Mouse (Mus musculus) retina, adult 2 months (tissue): ENCODE results near the gene Sipa1.
"Not testable (repeated sequence)": the region's sequence is repeated elsewhere in the genome, so short reads cannot be mapped to it uniquely, and the experiment has no call there.

ENCODE experiments used
- DNase-seq: peaks from one replicate; pipeline ENCODE4 v3.0.0-alpha.2; 2012; ENCODE audit warnings: low read depth, low spot score

The Sipa1 gene

DNA sequence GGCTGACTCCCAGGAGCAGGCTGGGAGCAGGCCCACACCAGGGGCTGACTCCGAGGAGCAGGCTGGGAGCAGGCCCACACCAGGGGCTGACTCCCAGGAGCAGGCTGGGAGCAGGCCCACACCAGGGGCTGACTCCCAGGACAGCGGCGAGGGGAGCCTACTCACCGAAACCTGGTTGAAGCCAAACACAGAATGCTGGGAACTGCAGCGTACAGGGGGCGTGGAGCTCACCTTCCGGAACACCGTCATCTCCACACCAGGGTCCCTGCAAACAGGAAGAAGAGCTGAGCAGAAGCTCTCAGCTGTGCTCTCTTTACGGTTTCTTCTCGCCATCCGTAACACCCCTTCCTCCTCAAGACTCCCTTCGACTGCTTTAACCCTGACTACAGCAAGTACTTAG is 23.4 kb upstream of the Sipa1 start:
- not testable (repeated sequence) for DNase-seq

DNA sequence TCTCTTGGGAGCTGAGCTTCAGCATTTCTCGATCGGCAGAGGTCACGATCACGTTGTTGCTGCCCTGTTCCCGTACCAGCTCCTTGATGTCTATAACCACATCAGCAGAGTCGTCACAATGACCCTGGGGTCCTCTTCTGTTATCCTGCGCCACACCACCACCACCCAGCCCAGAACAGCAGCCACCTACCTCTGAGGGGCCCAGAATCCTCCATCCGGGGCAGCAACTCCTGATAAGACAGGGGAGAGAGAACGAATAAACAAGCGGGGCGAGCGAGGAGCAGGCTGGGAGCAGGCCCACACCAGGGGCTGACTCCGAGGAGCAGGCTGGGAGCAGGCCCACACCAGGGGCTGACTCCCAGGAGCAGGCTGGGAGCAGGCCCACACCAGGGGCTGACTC is 22.9 kb upstream of the Sipa1 start:
- DNase-seq = no peak

DNA sequence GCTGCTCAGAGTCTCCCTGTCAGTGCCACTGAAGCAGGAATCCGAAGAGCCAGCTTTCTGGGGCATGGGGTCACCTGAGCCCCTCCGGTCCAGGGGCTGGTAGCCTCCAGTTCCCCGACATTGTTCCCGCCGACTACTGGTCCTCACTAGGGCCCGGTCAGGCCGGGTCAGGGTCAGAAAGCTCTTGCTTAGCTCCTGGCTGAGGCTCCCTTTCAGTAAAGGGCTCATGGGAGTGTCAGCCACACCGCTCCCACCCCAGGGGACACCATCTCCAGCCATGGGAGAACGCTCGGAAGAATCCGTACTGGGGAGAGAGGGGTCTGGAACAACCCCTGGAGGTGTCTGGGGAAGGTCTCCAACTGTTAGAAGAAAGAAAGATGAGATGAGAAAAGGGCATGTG is 22.4 kb upstream of the Sipa1 start:
- no peak for DNase-seq

DNA sequence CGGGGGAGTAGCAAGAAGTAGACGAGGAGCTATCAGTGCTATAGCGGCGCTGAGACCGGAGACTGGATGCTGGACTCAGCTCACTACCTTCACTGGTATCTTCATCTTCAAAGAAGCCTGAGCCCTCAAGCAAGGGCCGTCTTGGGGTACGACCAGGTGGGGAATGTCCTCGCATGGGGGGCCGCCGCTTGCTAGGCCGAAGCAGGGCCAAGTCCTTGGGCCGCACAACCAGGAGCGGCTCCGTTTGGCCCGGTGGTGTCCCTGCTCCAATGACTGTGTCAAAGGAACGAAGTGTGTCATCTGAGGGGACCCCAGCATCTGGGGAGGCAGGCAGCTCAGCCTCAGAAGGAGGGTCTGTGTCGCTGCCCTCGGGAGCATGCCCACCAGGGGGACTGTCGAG is 21.9 kb upstream of the Sipa1 start:
- DNase-seq = no peak

DNA sequence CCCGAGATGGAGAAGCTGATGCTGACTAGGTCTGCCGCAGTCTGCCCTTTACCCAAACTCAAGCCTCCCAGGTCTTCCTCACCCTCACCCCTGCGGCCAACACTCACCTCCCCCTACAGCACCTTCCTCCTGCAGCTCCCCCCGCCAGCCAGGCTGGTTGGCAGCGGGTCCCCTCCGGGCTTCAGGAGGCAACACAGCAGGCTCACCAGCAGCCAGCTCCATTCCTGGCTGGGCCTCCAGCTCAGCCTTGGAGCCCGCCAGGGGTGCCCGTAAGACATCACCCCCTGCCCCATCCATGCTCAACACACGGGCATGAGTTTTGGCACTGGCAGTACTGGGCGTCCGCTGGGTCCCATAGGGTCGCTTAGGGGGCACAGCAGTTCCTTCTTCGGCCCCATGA is 21.5 kb upstream of the Sipa1 start:
- DNase-seq = no peak

DNA sequence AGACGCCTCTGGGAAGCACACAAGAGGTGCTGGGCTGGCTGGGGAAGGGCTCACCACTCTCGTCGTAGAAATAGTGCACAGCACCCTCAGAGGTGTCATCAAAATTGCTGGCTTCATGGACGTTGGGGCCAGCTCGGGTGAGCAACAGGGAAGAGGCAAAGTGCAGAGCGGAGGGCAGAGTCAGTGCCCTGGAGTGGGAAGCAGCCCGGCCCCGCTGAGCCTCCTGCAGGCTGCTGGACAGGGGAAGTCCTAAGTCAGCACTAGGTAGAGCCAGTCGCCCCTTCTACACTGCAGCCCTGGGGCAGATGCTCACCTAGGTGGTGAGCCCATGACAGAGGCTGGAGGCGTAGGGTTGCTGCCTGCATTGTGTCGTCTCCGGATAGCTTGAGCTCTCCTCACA is 20.7 kb upstream of the Sipa1 start:
- no peak for DNase-seq

DNA sequence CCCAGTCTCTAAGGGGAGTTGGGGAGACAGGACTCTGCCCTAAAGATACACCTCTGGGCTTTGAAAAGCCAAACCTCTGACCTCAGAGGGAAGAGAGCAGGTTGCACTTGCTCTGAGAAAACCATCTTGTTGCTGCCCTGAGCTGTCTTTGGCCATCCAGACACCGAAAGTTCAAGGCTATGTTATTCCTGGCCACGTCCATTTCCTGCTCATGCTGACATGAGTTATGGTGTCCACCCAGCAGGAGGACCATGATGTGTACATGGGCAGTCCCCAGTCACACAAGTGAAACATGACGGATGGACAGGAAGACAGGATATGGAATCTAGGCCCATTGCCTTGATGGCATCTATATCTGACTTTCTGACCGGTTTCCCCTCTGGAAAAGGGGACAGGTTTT is 16.9 kb upstream of the Sipa1 start:
- no peak for DNase-seq

DNA sequence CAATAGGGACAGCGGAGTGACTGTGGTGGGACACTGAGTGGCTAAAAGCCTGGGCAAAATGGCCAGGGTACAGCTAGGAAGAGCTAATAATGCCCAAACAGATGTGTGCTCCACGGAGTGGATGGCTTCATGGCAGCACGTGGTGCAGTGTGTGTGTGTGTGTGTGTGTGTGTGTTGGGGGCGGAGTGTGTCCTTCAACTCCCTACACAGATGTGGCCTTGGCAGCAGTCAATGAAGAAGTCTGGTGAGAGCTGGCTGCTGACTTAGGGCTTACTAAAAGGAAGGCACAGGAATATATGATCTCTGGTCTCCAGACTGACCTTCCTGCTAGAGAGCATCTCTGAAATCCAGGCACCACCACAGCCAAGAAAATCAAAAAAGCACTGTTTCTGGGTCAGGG is 4.9 kb upstream of the Sipa1 start:
- no peak for DNase-seq

DNA sequence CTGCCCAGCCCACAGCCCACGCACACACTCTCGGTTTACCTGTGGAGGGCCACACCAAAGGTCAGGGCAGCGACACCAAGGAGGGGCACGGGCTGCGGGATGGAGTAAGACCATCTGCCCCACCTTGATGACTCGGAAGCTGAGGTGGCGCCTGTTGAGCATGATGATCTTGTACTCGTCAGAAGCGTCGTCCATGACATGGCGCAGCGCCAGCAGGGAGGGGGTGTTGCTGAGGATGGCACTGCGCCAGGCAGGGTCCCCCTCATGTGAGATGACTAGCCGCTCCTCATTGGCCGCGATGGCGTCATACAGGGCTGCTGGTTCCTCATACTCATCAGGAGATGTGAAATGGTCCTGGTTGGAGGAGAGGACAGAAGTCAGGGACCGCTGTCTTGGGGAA is 2.9 kb upstream of the Sipa1 start:
- no peak for DNase-seq

DNA sequence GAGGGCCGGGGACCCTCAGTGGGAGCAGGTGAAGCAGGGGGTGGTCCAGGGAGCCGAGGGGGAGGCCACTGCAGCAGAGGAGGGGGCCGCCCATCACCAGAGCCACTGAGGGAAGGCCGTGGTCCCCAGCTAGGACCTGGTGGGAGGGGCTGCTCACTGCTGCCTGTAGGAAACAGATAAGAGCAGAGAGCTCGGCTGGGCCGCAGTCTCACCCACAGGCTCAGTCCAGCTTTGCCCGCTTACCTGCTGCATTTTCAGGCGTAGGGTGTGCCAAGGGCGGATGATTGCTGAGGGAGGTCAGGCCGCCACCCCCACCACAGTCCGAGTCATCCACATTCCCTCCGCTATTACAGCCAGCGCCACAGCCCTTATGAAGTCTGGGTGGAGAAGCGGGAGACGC is 2.0 kb upstream of the Sipa1 start:
- DNase-seq = no peak

DNA sequence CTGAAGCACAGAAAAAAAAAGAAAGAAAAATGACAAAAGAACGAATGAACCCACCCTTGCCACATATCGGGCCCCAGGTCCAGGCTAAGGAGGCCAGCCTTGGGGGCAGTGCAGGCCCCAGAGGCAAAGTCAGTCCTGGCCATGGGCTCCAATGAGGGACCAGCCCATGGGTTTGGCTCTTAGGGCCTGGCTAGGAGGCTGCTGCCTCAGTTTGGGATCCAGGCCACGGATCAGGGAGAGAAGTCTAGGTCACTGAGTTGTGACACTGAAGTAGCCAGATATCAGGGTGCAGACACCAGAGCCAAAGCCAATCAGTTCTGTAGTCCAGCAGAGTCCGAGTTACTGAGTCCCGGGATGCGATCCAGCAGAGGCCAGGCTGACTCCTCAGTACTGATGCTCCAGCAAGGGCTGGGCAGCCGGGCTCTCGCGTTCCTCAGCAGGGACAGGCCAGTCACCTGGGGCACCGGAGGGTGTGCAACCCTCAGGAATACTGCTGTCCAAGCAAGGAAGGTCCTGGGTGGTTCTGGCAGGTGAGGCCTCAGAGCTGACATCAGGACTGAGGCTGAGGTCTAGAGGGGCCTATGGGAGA is 1.3 kb upstream of the Sipa1 start:
- no peak for DNase-seq

DNA sequence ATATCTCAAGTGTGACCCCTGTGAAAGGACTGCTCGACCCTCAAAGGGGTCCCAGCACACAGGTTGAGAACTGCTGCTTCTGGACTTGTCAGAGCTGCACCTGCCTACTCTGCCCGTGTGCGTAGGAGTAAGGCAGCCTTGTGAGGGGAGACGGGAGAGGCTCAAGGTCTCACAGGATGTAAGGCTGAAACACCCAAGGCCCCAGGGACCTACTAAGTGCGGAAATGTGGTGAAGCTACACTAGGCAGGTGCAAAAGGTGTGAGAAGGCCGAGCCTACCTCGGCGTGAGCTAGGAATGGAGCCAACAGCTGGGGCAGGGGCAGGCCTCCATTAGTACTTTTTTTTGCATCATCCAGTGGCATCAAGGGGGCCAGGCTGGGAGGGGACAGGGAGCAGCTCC is 1.2 kb downstream of the Sipa1 start:
- DNase-seq = no peak

DNA sequence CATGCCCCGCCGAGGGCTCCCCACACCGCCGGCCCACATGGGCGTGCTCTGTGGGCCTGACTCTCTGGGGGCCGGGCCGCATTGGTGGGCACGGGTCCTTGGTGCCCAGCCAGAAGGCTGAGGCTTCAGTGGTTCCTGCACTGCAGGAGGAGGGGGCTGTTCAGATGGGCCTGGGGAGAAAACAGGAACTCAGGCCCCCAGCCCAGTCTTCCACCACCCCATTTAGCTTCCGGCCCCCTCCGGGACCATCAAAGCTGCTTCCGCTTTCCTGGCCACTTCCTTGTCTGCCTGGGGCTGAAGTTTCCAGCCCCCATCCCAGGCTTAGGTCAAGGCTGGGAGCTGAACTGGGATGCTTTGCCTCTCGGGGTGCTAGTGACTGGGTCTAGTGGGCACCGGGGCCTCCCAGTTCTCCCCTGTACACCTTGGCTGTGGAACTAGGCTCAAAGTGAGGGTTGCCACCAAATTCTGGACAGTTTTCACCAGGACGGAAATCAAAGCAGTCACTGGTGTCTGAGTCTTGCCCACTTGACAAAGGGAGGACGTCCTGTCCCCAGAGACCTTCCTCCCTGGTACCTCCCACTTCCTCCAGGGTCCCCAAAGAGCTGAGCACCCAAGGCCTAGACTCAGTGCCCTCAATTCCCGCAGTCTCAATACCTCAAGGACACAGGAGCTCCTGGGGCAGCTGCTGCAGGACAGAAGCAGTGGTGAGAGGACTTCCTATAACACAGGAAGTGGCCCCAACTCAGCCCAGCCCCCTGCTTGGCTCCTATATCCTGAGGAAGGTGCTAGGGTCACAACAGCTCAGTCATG is 2.4 kb downstream of the Sipa1 start:
- DNase-seq = no peak

DNA sequence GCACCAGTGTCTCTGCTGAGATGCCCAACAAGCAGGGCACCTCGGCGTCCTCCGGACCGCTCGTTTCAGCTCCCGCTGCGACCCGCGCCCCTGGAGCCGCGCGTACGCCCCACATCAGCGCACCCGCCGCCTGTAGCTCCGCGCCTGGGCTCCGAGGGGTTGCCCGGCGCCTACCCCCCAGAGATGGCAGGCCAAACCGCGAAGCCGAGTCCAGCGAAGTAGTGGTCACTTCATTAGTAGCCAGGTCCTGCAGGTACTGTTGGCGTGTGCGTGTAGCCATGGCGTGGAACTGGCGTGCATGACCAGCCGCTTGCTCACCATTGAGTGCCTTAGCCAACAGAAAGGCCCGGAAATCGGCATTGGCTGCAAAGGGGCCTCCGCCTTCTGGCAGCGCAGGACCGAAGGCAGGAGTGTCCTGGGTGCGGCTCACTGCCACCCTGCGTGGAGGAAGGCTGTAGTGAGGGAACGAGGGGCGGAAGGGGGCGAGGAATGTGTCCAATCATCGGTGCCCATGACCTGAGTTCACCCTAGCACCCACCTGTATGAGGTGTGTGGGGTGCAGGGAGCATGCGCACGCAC is 8.7 kb downstream of the Sipa1 start:
- no peak for DNase-seq

DNA sequence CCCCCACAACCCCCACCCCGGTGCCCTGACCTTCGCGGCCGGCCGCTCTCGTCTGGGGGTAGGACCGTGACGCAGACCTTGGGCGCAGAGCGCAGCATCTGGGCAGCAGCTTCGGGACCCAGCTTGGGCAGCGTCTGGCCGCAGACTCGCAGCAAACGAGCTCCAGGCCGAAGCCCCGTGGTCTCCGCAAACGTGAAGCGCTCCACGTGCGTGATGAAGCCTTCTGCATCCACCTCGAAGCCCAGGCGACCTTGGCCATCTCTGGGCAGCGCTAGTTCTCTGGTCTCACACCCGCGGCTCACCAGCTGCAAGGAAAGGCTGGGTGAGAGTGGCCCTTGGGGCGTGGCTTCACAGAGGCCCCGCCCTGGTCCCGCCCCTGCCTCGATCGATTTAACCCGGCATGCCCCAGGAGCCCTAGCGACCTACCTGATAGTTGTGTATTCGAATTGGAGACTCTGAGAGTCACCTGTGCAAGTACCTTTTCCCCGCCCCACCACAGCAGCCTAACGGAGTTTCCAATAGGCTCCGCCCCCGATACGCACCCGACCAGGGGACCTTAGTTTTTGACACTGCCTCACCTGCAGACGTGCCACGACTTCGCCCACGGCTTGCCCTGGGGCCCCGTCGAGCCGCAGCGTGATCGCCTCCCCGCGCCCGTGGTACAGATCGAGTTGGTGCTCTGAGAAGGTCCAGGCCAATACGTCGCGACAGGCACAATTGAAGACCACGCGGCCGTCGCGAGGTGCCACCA is 9.4 kb downstream of the Sipa1 start:
- DNase-seq = no peak

DNA sequence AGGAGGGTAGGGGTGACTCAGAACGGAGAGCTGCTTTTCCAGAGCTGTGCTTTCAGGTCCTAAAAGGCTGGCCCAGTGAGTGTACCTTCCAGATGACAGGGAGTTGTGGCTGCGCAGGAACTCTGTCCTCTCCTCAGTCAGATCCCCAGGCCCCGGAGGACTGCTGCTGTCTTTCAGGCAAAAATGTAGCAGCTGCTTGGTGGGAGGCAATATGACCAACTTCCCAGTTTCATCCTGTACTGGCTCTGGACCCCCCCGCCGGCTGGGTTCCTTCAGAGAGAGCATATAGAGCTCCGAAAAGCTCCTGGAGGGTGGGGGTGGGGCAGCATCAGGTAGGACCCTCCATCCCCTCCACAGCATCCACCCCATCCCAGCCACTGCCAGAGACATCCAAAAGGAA is 10.9 kb downstream of the Sipa1 start:
- DNase-seq = no peak

DNA sequence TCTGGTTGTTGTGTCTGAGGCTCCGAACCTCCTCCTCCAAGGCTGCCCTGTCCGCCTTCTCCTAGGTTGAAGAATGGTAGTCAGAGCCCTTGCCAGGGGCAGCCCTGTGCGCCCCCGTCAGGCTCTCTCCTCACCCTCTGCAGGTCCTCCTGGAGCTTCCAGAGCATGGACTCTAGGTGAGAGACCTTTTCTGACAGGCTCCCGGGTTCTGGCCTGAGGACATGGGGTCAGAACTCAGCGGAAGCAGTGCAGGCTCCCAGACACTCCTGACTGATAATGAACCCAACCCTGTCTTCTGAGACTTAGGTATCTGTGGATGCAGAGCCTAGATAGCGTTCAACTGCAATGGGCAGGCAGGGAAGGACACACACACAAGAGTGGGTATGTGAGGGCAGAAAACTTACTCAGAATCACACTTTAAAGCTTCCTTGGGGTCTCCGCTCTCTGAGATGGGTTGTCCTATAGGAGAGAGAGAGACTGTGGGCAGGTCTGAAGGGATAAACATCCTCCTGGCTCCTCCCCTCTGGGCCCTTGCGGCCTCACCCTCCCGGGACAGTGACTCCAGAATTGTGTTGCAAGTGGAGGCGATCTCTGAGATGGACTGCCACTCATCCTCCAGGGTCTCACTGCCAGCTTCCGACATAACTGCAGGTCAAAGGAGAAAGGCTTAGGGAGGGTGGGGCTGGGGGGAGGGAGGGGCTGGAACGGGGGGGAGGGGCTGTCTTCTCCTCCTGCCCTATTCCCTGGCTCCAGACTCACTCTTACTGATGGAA is 11.8 kb downstream of the Sipa1 start:
- DNase-seq = no peak

DNA sequence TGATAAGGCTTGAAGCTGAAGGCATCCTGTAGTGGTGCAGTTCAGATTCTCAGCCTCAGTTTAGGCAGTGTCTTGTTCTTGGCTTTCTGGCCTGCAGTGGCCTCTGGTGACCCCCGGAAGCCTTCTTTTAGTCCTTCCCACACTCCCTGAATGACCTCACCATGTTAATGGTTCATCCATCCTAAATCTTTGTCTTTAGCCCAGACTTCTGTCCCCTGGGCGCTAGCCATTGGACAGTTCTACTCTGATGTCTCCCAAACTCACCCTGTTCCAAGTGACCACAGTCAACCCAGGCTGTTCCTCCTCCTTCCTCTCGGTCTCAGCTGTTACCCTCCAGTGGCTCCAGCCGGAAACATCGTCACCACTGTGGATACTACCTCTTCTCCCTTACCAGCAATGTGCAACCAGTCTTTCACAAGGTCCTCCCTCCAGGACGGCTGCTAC is 14.2 kb downstream of the Sipa1 start:
- DNase-seq = no peak

DNA sequence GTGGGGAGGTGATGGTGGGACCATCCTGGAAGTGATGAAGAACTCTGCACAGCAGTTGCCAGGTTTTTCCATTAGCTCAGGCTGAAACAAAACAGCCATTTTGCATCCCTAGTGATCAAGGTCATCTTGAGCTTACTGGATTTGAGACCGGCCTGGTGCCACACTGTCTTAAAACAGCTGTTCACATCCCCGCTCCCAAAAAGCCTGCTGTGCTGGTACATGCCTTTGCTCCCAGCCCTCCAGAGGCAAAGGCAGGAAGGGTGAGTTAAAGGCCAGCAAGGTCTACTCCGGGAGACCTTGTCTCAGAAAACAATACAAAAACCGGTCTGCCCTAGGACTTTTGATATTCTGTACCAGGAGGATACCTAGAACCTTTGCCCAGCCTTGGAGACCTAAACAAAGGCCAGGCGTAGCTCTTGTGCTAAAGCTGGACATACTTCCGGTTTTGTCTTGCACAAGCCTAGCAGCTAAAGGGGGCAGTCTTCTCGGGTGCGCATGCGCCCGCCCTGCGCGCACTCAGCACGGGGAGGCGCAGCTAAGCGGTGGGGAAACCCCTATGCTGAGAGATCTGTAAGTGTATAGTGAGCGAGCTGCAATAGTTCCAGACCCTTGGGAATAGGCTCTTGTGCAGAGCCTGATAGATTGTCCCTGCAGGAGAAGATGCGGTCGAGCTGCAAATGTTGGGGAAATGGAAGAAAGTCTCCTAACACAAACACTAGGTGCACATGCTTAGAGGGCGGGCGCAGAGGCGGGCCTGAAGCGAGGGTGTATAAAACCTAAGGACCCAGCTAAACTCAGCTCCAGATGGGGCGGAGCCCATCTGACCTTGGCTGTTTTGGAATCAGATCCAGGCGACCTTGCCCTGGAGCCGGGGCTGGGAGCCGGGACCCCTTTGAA is 14.9 kb downstream of the Sipa1 start:
- peak; percentile 32 for DNase-seq

DNA sequence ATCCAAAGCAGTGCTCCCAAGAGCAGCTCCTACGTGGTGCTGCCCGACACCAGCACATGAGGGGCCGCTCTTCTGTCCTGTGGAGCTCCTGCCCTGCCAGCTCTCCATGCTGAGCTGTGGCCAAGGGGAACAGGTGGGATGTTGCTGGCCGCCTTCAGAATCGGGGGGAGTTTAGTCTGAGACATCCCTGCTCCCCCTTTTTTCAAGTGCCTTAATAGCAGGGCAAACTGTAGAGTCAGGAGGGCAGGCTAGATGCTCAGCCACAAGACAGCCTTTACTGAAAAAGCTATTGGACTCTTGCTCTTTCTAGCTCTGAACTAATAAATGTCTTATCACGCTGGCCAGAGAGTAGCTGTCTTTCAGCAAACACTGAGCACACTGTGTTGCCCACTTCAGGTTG is 15.7 kb downstream of the Sipa1 start:
- no peak for DNase-seq
